Mouse (Mus musculus): Measurements from ENCODE around the gene Rrp36.

DNA sequence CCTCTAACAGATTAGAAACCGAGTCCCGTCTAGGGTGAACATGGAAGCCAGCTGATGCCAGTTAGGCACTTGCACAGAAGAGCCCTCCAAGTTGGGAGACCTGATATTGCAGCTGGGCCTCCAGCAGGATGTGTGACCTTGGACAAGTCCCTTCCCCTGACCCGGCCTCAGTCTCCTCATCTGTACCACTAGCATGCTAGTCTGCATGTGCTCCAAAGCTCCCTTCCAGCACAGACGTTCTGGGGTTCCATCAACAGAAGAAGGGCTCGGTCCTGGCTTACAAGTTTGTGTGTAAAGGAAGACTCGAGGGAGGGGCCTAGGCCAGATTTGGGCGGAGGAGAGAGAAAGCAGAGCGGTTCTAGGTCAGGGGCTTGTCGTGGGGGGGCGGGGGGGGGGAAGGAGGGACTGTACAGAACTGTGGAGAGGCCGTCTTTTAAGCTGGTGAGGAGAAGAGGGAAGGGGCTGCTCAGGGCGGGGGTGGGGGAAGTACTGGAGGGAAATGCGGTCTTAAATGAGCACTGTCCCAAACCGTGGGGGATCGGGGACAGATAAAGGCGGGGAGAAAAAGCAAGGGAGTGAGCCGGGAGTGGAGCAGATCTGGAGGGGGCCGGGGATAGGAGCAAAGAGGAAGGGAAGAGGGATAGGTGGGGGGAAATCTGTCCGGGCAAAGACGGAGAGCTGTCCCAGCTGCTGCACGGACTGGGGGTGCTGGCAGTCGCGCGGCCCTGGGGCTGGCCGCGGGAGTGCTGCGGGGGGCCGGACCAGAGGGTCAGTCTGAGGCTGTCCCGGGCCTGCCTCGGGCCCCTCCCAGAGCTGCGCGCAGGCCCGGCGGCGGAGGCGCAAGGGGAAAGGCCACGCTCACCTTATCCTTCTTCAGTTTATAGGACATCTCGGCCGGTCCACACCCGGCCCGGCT is 30.1 kb upstream of the Rrp36 start:
- no peak for TF ChIP-seq CTCF (IDR thresholded peaks at IDR 0.05)
- no peak for TF ChIP-seq EP300 (IDR thresholded peaks at IDR 0.05)

Measured in lung, postnatal 0 days (tissue).